Mouse (Mus musculus): ENCODE measurements around the gene Zfp64. TPM values are rescaled to one million over a fixed set of nuclear protein-coding genes. Genes with fewer than 3 reads are reported as not detected.
A peak's percentile ranks its signal among the peaks of the same experiment; 100 is the strongest.

Gene Zfp64
- polyA plus RNA-seq, 1 experiment from 2014 or later = 28.0 TPM

DNA sequence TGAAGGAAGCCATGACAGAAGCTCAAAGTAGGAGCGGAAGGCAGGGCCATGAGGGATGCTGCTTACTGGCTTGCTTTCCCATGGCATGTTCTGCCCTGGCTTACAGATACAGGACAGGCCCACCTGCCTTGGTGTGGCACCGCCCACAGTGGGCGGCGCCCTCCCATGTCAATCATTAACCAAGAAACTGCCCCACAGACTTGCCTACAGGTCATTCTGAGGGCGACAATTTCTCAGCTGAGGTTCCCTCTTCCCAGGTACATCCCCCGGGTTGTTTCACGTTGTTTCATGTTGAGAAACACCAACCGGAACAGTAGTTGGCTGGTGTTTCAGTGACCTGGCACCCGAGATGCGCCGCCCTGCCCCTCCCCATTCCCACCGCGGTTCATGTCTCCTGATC is 32.0 kb upstream of the Zfp64 start:
- ATAC-seq (ENCODE audit: low FRiP score, low TSS enrichment) = 0 out of 2 replicates have a peak, but pooled peaks have one; percentile 58
- Histone ChIP-seq H3K27me3 (ENCODE audit: control insufficient read depth, insufficient read depth, low read length) (no peaks in the 10 kb centered on the region), H3K4me3 (ENCODE audit: low read depth, low read length) (no peak overlapping the region), H3K4me2 (replicated peaks; ENCODE audit: low read depth) (no peak overlapping the region), H3K36me3 (ENCODE audit: control insufficient read depth, insufficient read depth, low read length) (no peaks in the 10 kb centered on the region), H3K9me3 (ENCODE audit: control insufficient read depth, low read length) (no peaks in the 10 kb centered on the region), H3K27ac (replicated peaks) (no peak overlapping the region), H3K4me1 (replicated peaks; ENCODE audit: control insufficient read depth, insufficient read depth) (no peaks in the 10 kb centered on the region), H3K9ac (ENCODE audit: low read length) (no peak overlapping the region)
- no peak for DNase-seq (ENCODE audit: low spot score)
- no peak for TF ChIP-seq EP300 (optimal IDR thresholded peaks at IDR 0.05)
- no peak for TF ChIP-seq CTCF (IDR thresholded peaks at IDR 0.05; ENCODE audit: low read depth)
- WGBS = 72% methylated on average over 13 of the region's 13 CpGs

DNA sequence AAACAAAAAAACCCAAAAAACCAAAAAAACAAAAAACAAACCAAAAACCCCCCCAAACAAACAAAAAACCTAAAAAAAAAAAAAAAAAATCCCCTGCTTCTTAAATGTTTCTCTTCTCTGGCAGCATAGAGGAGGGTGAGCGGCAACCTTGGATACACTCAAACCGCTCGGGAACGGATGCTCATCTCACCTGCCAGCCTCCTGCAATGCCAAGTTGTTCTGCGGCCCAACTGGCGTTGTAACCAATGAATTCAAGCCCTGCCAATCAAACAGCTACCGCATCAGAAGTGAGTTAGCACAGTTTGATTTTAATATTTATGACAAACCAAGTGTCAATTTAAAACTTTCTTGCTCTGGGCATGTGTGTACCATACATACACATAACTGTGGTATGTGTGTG is 26.6 kb upstream of the Zfp64 start:
- Histone ChIP-seq H3K4me3 (ENCODE audit: low read depth, low read length) (no peak overlapping the region), H3K36me3 (ENCODE audit: control insufficient read depth, insufficient read depth, low read length) (no peaks in the 10 kb centered on the region), H3K27ac (replicated peaks) (no peak overlapping the region), H3K4me1 (replicated peaks; ENCODE audit: control insufficient read depth, insufficient read depth) (no peaks in the 10 kb centered on the region), H3K9me3 (ENCODE audit: control insufficient read depth, low read length) (no peaks in the 10 kb centered on the region), H3K4me2 (replicated peaks; ENCODE audit: low read depth) (no peak overlapping the region), H3K9ac (ENCODE audit: low read length) (no peak overlapping the region), H3K27me3 (ENCODE audit: control insufficient read depth, insufficient read depth, low read length) (no peaks in the 10 kb centered on the region)
- DNase-seq (ENCODE audit: low spot score) = no peak
- 95% methylated on average over 7 of the region's 7 CpGs for WGBS
- TF ChIP-seq CTCF (IDR thresholded peaks at IDR 0.05; ENCODE audit: low read depth) (no peak), EP300 (optimal IDR thresholded peaks at IDR 0.05) (no peak)
- ATAC-seq (ENCODE audit: low FRiP score, low TSS enrichment) = no peak

GRCm38 (mm10) chr2:168981448-168981847 is 26.1 kb upstream of the Zfp64 start:
- ATAC-seq (ENCODE audit: low FRiP score, low TSS enrichment) (no peak), DNase-seq (ENCODE audit: low spot score) (no peak)
- Histone ChIP-seq H3K9ac (ENCODE audit: low read length) (no peak overlapping the region), H3K27me3 (ENCODE audit: control insufficient read depth, insufficient read depth, low read length) (no peaks in the 10 kb centered on the region), H3K27ac (replicated peaks) (no peak overlapping the region), H3K9me3 (ENCODE audit: control insufficient read depth, low read length) (no peaks in the 10 kb centered on the region), H3K4me3 (ENCODE audit: low read depth, low read length) (no peak overlapping the region), H3K36me3 (ENCODE audit: control insufficient read depth, insufficient read depth, low read length) (no peaks in the 10 kb centered on the region), H3K4me2 (replicated peaks; ENCODE audit: low read depth) (no peak overlapping the region), H3K4me1 (replicated peaks; ENCODE audit: control insufficient read depth, insufficient read depth) (no peaks in the 10 kb centered on the region)
- 73% methylated on average over 12 of the region's 12 CpGs for WGBS
- no peak for TF ChIP-seq EP300 (optimal IDR thresholded peaks at IDR 0.05)
- no peak for TF ChIP-seq CTCF (IDR thresholded peaks at IDR 0.05; ENCODE audit: low read depth)

DNA sequence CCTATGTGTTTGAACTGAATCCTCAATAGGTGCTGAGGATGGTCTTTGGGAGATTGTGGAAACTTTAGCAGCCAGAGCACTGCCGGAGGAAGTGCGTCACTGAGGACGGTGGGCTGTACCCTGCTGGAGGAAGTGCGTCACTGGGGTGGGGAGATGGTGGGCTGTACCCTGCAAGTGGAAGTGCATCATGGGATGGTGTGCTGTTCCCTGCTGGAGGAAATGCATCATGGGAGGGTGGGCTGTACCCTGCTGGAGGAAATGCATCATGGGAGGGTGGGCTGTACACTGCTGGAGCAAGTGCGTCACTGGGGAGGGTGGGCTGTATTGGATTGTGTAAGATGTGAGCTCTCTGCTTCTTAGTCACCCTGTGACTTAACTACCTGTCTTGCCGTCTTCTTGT is 25.5 kb upstream of the Zfp64 start:
- TF ChIP-seq CTCF (IDR thresholded peaks at IDR 0.05; ENCODE audit: low read depth) (no peak), EP300 (optimal IDR thresholded peaks at IDR 0.05) (no peak)
- Histone ChIP-seq H3K4me3 (ENCODE audit: low read depth, low read length) (no peak overlapping the region), H3K9me3 (ENCODE audit: control insufficient read depth, low read length) (no peaks in the 10 kb centered on the region), H3K4me1 (replicated peaks; ENCODE audit: control insufficient read depth, insufficient read depth) (no peaks in the 10 kb centered on the region), H3K4me2 (replicated peaks; ENCODE audit: low read depth) (no peak overlapping the region), H3K36me3 (ENCODE audit: control insufficient read depth, insufficient read depth, low read length) (no peaks in the 10 kb centered on the region), H3K9ac (ENCODE audit: low read length) (no peak overlapping the region), H3K27ac (replicated peaks) (no peak overlapping the region), H3K27me3 (ENCODE audit: control insufficient read depth, insufficient read depth, low read length) (no peaks in the 10 kb centered on the region)
- 58% methylated on average over 6 of the region's 6 CpGs for WGBS
- ATAC-seq (ENCODE audit: low FRiP score, low TSS enrichment) (peak; percentile 76; the same call in 1 of the 2 replicates), DNase-seq (ENCODE audit: low spot score) (no peak)

- Histone ChIP-seq H3K27ac (replicated peaks) (no peak overlapping the region), H3K4me3 (ENCODE audit: low read depth, low read length) (no peak overlapping the region), H3K36me3 (ENCODE audit: control insufficient read depth, insufficient read depth, low read length) (no peaks in the 10 kb centered on the region), H3K9ac (ENCODE audit: low read length) (no peak overlapping the region), H3K4me1 (replicated peaks; ENCODE audit: control insufficient read depth, insufficient read depth) (no peaks in the 10 kb centered on the region), H3K9me3 (ENCODE audit: control insufficient read depth, low read length) (no peaks in the 10 kb centered on the region), H3K27me3 (ENCODE audit: control insufficient read depth, insufficient read depth, low read length) (no peaks in the 10 kb centered on the region), H3K4me2 (replicated peaks; ENCODE audit: low read depth) (no peak overlapping the region)
- ATAC-seq (ENCODE audit: low FRiP score, low TSS enrichment) (no peak), DNase-seq (ENCODE audit: low spot score) (peak; percentile 28)
- TF ChIP-seq CTCF (IDR thresholded peaks at IDR 0.05; ENCODE audit: low read depth) (peak; percentile 54), EP300 (optimal IDR thresholded peaks at IDR 0.05) (no peak)
- WGBS = 59% methylated on average over 11 of the region's 11 CpGs
Observed at GRCm38 (mm10) chr2:168979742-168980141, 24.4 kb upstream of the Zfp64 start.

DNA sequence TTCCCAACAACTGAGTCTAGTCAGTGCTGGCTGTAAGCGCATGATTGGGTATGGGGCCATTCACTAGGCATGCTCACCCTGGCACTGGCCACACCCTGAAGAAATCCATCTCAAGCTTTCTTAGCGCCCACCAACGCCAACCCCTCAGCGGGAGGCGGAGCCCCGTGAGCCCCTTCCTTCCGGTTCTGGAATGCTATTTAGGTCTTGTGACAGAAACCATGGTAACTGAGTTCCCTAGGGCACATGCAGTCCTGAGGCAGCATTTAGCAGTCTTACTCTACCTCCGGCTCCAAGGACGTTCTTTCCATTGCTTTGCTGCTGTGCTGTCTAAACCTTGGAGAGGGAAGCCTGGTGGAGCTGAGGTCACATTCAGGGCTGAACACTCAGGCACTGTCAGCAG is 22.6 kb upstream of the Zfp64 start:
- no peaks in the 10 kb centered on the region for H3K4me1 ChIP-seq (replicated peaks; ENCODE audit: control insufficient read depth, insufficient read depth)
- no peak overlapping the region for H3K4me3 ChIP-seq (ENCODE audit: low read depth, low read length)
- no peak overlapping the region for H3K4me2 ChIP-seq (replicated peaks; ENCODE audit: low read depth)
- ATAC-seq (ENCODE audit: low FRiP score, low TSS enrichment) = no peak
- H3K9me3 ChIP-seq (ENCODE audit: control insufficient read depth, low read length) = no peaks in the 10 kb centered on the region
- H3K27ac ChIP-seq (replicated peaks) = no peak overlapping the region
- TF ChIP-seq CTCF (IDR thresholded peaks at IDR 0.05; ENCODE audit: low read depth) (no peak), EP300 (optimal IDR thresholded peaks at IDR 0.05) (no peak)
- H3K9ac ChIP-seq (ENCODE audit: low read length) = no peak overlapping the region
- WGBS = 59% methylated on average over 9 of the region's 9 CpGs
- H3K27me3 ChIP-seq (ENCODE audit: control insufficient read depth, insufficient read depth, low read length) = no peaks in the 10 kb centered on the region
- no peak for DNase-seq (ENCODE audit: low spot score)
- H3K36me3 ChIP-seq (ENCODE audit: control insufficient read depth, insufficient read depth, low read length) = no peaks in the 10 kb centered on the region
